Mouse (Mus musculus): ENCODE data around the gene Prtg. TPM values are rescaled to one million over a fixed set of nuclear protein-coding genes. Genes with fewer than 3 reads are reported as not detected.

Prtg gene
- polyA plus RNA-seq, 1 experiment from 2014 or later = 2.7 TPM

GRCm38 (mm10) chr9:72881026-72881768 is 74.5 kb downstream of the Prtg start:
- peaks cover 45% of the 10 kb centered on the region for H3K4me1 ChIP-seq (ENCODE audit: control insufficient read depth, insufficient read depth, low read length)
- no peak overlapping the region for H3K4me3 ChIP-seq (ENCODE audit: low read depth, low read length)
- no peaks in the 10 kb centered on the region for H3K27me3 ChIP-seq (ENCODE audit: control insufficient read depth, insufficient read depth, low read length)
- H3K9me3 ChIP-seq (ENCODE audit: control insufficient read depth, low read length) = no peaks in the 10 kb centered on the region
- no peak overlapping the region; the same call in 1 of the 2 replicates for H3K27ac ChIP-seq (replicated peaks; ENCODE audit: low read depth, low read length)
- no peak overlapping the region for H3K4me2 ChIP-seq (ENCODE audit: low read depth, severe bottlenecking)
- ATAC-seq (ENCODE audit: insufficient number of reproducible peaks, low FRiP score, low TSS enrichment, low read depth) (no peak), DNase-seq (ENCODE audit: low spot score) (peak; percentile 51)
- H3K9ac ChIP-seq (ENCODE audit: low read length) = peak overlapping the region; percentile 28
- peaks cover 2% of the 10 kb centered on the region; the same call in 1 of the 2 replicates for H3K36me3 ChIP-seq (ENCODE audit: control insufficient read depth, insufficient read depth, low read length)
- 18% methylated on average over 15 of the region's 15 CpGs for WGBS

DNA sequence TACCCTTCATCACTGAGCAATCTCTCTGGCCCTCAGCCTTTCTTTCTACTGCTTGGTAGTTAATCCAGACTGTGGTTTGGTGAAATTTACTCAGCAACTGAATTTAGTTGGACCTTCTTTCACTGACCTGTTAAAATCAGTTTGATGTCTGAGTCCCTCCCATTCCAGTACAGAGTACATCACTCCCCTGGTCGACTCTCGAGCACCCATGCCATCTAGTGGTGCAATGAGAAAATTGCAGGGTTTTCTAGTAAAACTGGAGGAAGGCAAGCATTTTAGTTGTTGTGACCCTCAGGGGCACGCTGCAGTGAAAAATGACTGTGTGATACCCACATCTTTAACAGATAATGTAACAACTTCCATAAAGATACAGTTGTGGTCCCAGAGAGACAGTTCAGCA is 77.3 kb downstream of the Prtg start:
- H3K9me3 ChIP-seq (ENCODE audit: control insufficient read depth, low read length) = no peaks in the 10 kb centered on the region
- 19% methylated on average over 3 of the region's 3 CpGs for WGBS
- no peak overlapping the region for H3K4me2 ChIP-seq (ENCODE audit: low read depth, severe bottlenecking)
- H3K4me1 ChIP-seq (ENCODE audit: control insufficient read depth, insufficient read depth, low read length) = peaks cover 34% of the 10 kb centered on the region
- ATAC-seq (ENCODE audit: insufficient number of reproducible peaks, low FRiP score, low TSS enrichment, low read depth) (peak; percentile 68), DNase-seq (ENCODE audit: low spot score) (peak; percentile 71)
- no peaks in the 10 kb centered on the region for H3K27me3 ChIP-seq (ENCODE audit: control insufficient read depth, insufficient read depth, low read length)
- peaks cover 2% of the 10 kb centered on the region; the same call in 1 of the 2 replicates for H3K36me3 ChIP-seq (ENCODE audit: control insufficient read depth, insufficient read depth, low read length)
- no peak overlapping the region for H3K9ac ChIP-seq (ENCODE audit: low read length)
- H3K4me3 ChIP-seq (ENCODE audit: low read depth, low read length) = no peak overlapping the region
- no peak overlapping the region for H3K27ac ChIP-seq (replicated peaks; ENCODE audit: low read depth, low read length)

GRCm38 (mm10) chr9:72889777-72890176 is 83.1 kb downstream of the Prtg start:
- ATAC-seq (ENCODE audit: insufficient number of reproducible peaks, low FRiP score, low TSS enrichment, low read depth) (no peak), DNase-seq (ENCODE audit: low spot score) (no peak)
- no peaks in the 10 kb centered on the region for H3K36me3 ChIP-seq (ENCODE audit: control insufficient read depth, insufficient read depth, low read length)

GRCm38 (mm10) chr9:72890499-72891085 is 83.9 kb downstream of the Prtg start:
- 83% methylated on average over 10 of the region's 10 CpGs for WGBS
- Histone ChIP-seq H3K4me3 (ENCODE audit: low read depth, low read length) (no peak overlapping the region), H3K9me3 (ENCODE audit: control insufficient read depth, low read length) (no peaks in the 10 kb centered on the region), H3K27ac (replicated peaks; ENCODE audit: low read depth, low read length) (no peak overlapping the region), H3K4me2 (ENCODE audit: low read depth, severe bottlenecking) (no peak overlapping the region), H3K27me3 (ENCODE audit: control insufficient read depth, insufficient read depth, low read length) (no peaks in the 10 kb centered on the region), H3K4me1 (ENCODE audit: control insufficient read depth, insufficient read depth, low read length) (no peaks in the 10 kb centered on the region), H3K9ac (ENCODE audit: low read length) (no peak overlapping the region), H3K36me3 (ENCODE audit: control insufficient read depth, insufficient read depth, low read length) (no peaks in the 10 kb centered on the region)
- ATAC-seq (ENCODE audit: insufficient number of reproducible peaks, low FRiP score, low TSS enrichment, low read depth) = no peak
- no peak for DNase-seq (ENCODE audit: low spot score)

More at GRCm38 (mm10) chr9:72889777-72890176, 83.1 kb downstream of the Prtg start:
- 92% methylated on average over 1 of the region's 1 CpGs for WGBS
- H3K27me3 ChIP-seq (ENCODE audit: control insufficient read depth, insufficient read depth, low read length) = no peaks in the 10 kb centered on the region
- H3K4me3 ChIP-seq (ENCODE audit: low read depth, low read length) = no peak overlapping the region
- no peak overlapping the region for H3K9ac ChIP-seq (ENCODE audit: low read length)
- no peaks in the 10 kb centered on the region for H3K9me3 ChIP-seq (ENCODE audit: control insufficient read depth, low read length)
- no peak overlapping the region for H3K4me2 ChIP-seq (ENCODE audit: low read depth, severe bottlenecking)
- H3K27ac ChIP-seq (replicated peaks; ENCODE audit: low read depth, low read length) = no peak overlapping the region
- H3K4me1 ChIP-seq (ENCODE audit: control insufficient read depth, insufficient read depth, low read length) = no peaks in the 10 kb centered on the region

DNA sequence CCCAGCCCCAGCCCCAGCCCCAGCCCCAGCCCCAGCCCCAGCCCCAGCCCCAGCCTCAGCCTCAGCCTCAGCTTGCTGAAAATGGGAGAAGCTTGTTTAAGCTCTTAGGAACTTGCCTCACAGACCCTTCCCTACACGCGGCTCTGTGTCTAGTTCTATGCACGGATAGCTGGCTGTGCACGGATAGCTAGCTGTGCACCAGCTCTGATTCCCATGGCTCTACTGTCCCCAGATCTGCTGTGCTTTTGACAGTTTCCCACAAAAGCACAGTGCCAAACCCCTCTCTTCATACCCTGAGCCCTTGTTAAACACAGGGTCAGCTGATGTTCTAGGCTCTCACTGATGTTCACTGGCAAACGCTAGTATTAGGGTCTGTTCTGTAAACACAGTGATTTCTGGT is 86.1 kb downstream of the Prtg start:
- H3K9me3 ChIP-seq (ENCODE audit: control insufficient read depth, low read length) = no peaks in the 10 kb centered on the region
- H3K9ac ChIP-seq (ENCODE audit: low read length) = no peak overlapping the region
- WGBS = 95% methylated on average over 5 of the region's 5 CpGs
- H3K27ac ChIP-seq (replicated peaks; ENCODE audit: low read depth, low read length) = no peak overlapping the region
- no peak for ATAC-seq (ENCODE audit: insufficient number of reproducible peaks, low FRiP score, low TSS enrichment, low read depth)
- no peak overlapping the region for H3K4me3 ChIP-seq (ENCODE audit: low read depth, low read length)
- no peak overlapping the region for H3K4me2 ChIP-seq (ENCODE audit: low read depth, severe bottlenecking)
- no peaks in the 10 kb centered on the region for H3K4me1 ChIP-seq (ENCODE audit: control insufficient read depth, insufficient read depth, low read length)
- H3K27me3 ChIP-seq (ENCODE audit: control insufficient read depth, insufficient read depth, low read length) = no peaks in the 10 kb centered on the region
- no peaks in the 10 kb centered on the region for H3K36me3 ChIP-seq (ENCODE audit: control insufficient read depth, insufficient read depth, low read length)
- no peak for DNase-seq (ENCODE audit: low spot score)

DNA sequence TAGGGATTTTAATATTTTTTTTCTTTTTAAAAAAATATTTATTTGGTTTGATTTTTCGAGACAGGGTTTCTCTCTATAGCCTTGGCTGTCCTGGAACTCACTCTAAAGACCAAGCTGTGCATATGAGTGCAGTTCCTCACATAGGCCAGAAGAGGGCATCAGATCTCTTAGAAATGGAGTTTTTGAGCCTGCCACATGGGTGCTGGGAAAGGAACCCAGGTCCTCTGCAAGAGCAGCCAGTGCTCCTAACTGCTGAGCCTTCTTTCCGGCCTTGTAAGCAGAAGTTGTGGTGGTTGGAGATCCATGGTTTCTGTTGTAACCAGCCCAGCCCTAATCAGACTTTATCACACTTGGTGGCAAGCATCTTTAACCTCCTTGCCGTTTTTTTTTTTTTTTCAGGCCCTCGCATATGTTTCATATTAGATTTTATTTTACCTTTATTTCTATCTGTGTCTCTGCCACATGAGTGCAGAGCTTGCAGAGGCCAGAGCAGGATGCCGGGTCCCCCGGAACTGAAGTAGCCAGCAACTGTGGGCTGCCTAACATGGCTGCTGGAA is 88.2 kb downstream of the Prtg start:
- H3K9me3 ChIP-seq (ENCODE audit: control insufficient read depth, low read length) = no peaks in the 10 kb centered on the region
- no peaks in the 10 kb centered on the region for H3K36me3 ChIP-seq (ENCODE audit: control insufficient read depth, insufficient read depth, low read length)
- no peak for ATAC-seq (ENCODE audit: insufficient number of reproducible peaks, low FRiP score, low TSS enrichment, low read depth)
- no peak overlapping the region for H3K27ac ChIP-seq (replicated peaks; ENCODE audit: low read depth, low read length)
- no peaks in the 10 kb centered on the region for H3K4me1 ChIP-seq (ENCODE audit: control insufficient read depth, insufficient read depth, low read length)
- H3K9ac ChIP-seq (ENCODE audit: low read length) = no peak overlapping the region
- DNase-seq (ENCODE audit: low spot score) = no peak
- 92% methylated on average over 6 of the region's 6 CpGs for WGBS
- no peak overlapping the region for H3K4me2 ChIP-seq (ENCODE audit: low read depth, severe bottlenecking)
- no peaks in the 10 kb centered on the region for H3K27me3 ChIP-seq (ENCODE audit: control insufficient read depth, insufficient read depth, low read length)
- H3K4me3 ChIP-seq (ENCODE audit: low read depth, low read length) = no peak overlapping the region

DNA sequence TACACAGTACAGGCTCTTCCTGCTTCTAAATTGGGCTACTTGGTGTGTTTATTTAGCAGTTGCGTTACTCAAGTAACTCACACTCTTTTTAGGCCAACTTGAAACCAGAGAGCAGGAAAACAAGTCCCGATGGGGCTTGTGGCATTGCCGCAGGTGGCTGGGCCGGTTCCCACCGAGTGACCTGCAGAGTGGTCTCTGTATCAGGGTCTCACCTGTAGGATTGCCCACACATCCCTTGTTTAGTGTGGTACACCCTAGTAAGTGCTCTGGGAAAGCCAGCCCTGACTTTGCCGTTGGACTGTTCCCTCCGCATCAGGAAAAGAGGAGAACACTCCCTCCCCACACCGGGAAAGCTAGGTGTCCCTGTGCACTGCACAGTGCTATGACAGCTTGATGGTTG is 95.4 kb downstream of the Prtg start:
- no peak for DNase-seq (ENCODE audit: low spot score)
- no peaks in the 10 kb centered on the region for H3K36me3 ChIP-seq (ENCODE audit: control insufficient read depth, insufficient read depth, low read length)

GRCm38 (mm10) chr9:72902611-72903010 is 95.9 kb downstream of the Prtg start:
- WGBS = 91% methylated on average over 5 of the region's 5 CpGs
- H3K27ac ChIP-seq (replicated peaks; ENCODE audit: low read depth, low read length) = no peak overlapping the region
- no peaks in the 10 kb centered on the region for H3K4me1 ChIP-seq (ENCODE audit: control insufficient read depth, insufficient read depth, low read length)
- DNase-seq (ENCODE audit: low spot score) (no peak), ATAC-seq (ENCODE audit: insufficient number of reproducible peaks, low FRiP score, low TSS enrichment, low read depth) (no peak)
- H3K9me3 ChIP-seq (ENCODE audit: control insufficient read depth, low read length) = no peaks in the 10 kb centered on the region
- H3K9ac ChIP-seq (ENCODE audit: low read length) = no peak overlapping the region
- no peaks in the 10 kb centered on the region for H3K36me3 ChIP-seq (ENCODE audit: control insufficient read depth, insufficient read depth, low read length)
- no peaks in the 10 kb centered on the region for H3K27me3 ChIP-seq (ENCODE audit: control insufficient read depth, insufficient read depth, low read length)
- no peak overlapping the region for H3K4me2 ChIP-seq (ENCODE audit: low read depth, severe bottlenecking)
- H3K4me3 ChIP-seq (ENCODE audit: low read depth, low read length) = no peak overlapping the region

More for the DNA sequence above, 95.4 kb downstream of the Prtg start:
- no peak for ATAC-seq (ENCODE audit: insufficient number of reproducible peaks, low FRiP score, low TSS enrichment, low read depth)
- H3K4me2 ChIP-seq (ENCODE audit: low read depth, severe bottlenecking) = no peak overlapping the region
- H3K9me3 ChIP-seq (ENCODE audit: control insufficient read depth, low read length) = no peaks in the 10 kb centered on the region
- no peak overlapping the region for H3K4me3 ChIP-seq (ENCODE audit: low read depth, low read length)
- H3K4me1 ChIP-seq (ENCODE audit: control insufficient read depth, insufficient read depth, low read length) = no peaks in the 10 kb centered on the region
- no peak overlapping the region for H3K27ac ChIP-seq (replicated peaks; ENCODE audit: low read depth, low read length)
- H3K9ac ChIP-seq (ENCODE audit: low read length) = no peak overlapping the region
- no peaks in the 10 kb centered on the region for H3K27me3 ChIP-seq (ENCODE audit: control insufficient read depth, insufficient read depth, low read length)
- 92% methylated on average over 8 of the region's 8 CpGs for WGBS

Measured in limb, embryonic 11.5 days (tissue).